Mouse (Mus musculus) ovary, postnatal 10 days (tissue): ENCODE results near the gene Slc35f5.
A peak's percentile ranks its signal among the peaks of the same experiment; 100 is the strongest.

Experiments
- DNase-seq: peaks from one replicate; pipeline ENCODE4 v3.0.0; 2022; ENCODE audit warnings: low spot score

The Slc35f5 gene

GRCm38 (mm10) chr1:125575458-125576114 is 15.2 kb downstream of the Slc35f5 start:
- no peak for DNase-seq

GRCm38 (mm10) chr1:125576965-125577364 is 16.6 kb downstream of the Slc35f5 start:
- DNase-seq, result no peak

GRCm38 (mm10) chr1:125578091-125578490 is 17.7 kb downstream of the Slc35f5 start:
- no peak for DNase-seq

DNA sequence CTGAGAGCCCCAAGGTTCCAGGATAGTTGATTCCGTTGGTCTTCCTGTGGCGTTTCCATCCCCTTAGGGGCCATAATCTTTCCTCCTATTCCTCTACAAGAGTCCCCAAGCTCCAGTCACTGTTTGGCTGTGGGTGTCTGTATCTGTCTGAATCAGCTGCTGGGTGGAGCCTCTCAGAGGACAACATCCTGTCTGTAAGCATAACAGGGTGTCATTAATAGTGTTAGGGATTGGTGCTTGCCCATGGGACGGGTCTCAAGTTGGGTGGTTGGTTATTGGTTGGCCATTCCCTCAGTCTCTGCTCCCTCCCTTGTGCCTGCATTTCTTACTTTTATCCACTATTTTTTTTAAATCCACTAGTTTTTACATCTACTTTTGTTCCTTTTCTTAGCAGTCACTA is 20.7 kb downstream of the Slc35f5 start:
- DNase-seq, result no peak

- no peak for DNase-seq
These were observed 43.2 kb downstream of the Slc35f5 start for GRCm38 (mm10) chr1:125603620-125604019.

DNA sequence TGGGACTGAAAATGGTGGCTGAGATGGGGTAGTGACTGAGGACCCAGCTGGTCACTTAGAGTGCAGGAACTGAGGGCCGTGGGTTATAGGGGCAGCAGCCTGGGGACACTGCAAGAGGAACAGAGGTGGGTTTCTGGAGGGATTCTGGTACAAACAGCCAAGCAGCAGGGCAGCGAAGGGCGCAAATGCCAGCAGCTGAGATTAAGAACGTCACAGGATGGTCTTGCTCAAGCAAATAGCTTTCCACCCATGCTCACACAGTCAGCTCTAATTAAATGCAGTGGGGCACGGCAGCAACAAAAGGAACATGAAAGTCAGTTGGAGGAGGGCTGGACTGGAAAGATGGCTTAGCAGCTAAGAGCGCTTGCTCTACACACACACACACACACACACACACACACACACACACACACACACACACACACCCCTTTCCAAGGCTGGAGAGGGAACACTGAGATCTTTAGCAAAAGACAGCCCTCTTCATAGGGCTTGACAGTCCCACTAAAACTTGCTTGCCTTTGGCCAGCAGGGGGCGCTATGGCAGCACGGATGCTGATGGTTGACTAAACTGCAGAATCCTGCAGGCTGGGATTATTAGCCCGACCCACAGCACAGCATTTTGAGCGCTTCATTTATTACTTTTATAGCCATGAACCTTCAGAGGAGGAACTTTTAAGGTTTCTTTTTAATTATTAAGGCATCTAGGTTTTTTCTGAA is 46.9 kb downstream of the Slc35f5 start:
- DNase-seq, result peak; percentile 87

GRCm38 (mm10) chr1:125624376-125625076 is 64.1 kb downstream of the Slc35f5 start:
- no peak for DNase-seq

DNA sequence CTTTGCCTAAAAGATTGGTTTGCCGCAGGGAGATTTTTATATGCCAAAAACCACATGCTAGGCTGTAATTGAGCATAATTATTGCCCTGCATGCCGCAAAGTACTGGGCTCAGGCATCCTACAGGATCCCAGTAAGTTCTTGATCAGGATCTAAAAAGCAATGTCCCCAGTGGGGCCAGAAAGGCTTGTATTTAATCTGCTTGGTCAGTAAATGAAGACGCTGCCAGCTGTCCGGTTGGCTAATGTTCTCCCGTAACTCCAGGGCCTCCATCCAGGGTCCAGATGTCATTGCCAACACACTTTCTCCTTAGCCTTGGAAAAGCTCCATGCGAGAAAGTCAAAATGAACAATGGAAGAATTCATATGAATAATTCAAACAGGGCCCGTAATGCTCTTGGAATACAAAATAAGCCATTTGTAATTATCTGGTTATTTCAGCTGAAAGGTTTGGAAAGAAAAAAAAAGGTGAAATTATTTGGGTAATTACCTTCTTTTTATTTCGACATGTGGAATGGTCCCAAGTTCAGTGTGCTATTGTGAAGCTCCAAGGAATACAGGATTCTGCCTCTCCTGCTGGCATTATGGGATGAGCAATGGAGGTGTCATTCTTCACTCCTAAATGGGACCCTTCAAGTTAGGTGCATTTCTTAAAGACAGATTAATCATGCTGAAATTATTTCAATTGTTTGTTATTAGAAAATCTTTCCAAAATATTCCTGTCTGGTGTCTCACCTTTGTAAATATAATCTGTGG is 79.3 kb downstream of the Slc35f5 start:
- DNase-seq, result no peak

DNA sequence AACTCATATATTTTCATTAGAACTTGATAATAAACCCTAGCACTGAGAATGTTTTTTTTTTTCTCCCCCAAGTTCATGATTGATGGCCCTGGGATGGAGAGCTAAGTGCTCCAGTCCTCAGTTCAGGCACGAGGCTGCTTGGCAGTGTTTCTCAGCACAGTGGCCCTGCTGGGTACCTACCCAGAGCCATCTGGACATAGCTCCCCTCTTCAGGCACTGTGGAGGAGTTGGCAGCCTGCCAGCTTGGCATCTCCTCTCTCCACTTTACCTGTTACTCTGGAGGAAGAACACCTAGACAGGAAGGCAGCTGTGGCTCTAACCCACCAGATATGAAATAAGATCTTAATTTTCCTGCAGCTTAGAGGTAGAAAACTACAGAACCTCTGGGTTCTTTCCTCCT is 83.2 kb downstream of the Slc35f5 start:
- no peak for DNase-seq
